Mouse (Mus musculus): ENCODE measurements around the gene Tigar. TPM values are rescaled to one million over a fixed set of nuclear protein-coding genes. Genes with fewer than 3 reads are reported as not detected.

Gene Tigar
- 3.1 to 8.6 TPM (median 4.5 TPM) in 3 replicates for total RNA-seq (2017)

- peak; percentile 95 for ATAC-seq (replicated peaks; ENCODE audit: insufficient number of reproducible peaks, low FRiP score, low TSS enrichment, poor library complexity, severe bottlenecking)
These were observed at the start of gene Tigar for GRCm38 (mm10) chr6:127109402-127109930. Gene Tigar (minus strand): TSS chr6:127109557.

GRCm38 (mm10) chr6:127157321-127157720 lies 48.0 kb upstream of the Tigar start:
- ATAC-seq (replicated peaks; ENCODE audit: insufficient number of reproducible peaks, low FRiP score, low TSS enrichment, poor library complexity, severe bottlenecking): no peak

- ATAC-seq (replicated peaks; ENCODE audit: insufficient number of reproducible peaks, low FRiP score, low TSS enrichment, poor library complexity, severe bottlenecking): no peak
These were observed 46.1 kb upstream of the Tigar start for GRCm38 (mm10) chr6:127155468-127155867.

- no peak for ATAC-seq (replicated peaks; ENCODE audit: insufficient number of reproducible peaks, low FRiP score, low TSS enrichment, poor library complexity, severe bottlenecking)
These were observed 45.4 kb upstream of the Tigar start for GRCm38 (mm10) chr6:127154708-127155268.

GRCm38 (mm10) chr6:127153972-127154707 lies 44.8 kb upstream of the Tigar start:
- ATAC-seq (replicated peaks; ENCODE audit: insufficient number of reproducible peaks, low FRiP score, low TSS enrichment, poor library complexity, severe bottlenecking): no peak

- no peak for ATAC-seq (replicated peaks; ENCODE audit: insufficient number of reproducible peaks, low FRiP score, low TSS enrichment, poor library complexity, severe bottlenecking)
These were observed 44.0 kb upstream of the Tigar start for GRCm38 (mm10) chr6:127153296-127153800.

GRCm38 (mm10) chr6:127152106-127152951 lies 43.0 kb upstream of the Tigar start, which contains the start of gene Ccnd2:
Gene Ccnd2 (minus strand): TSS chr6:127152193.
- ATAC-seq (replicated peaks; ENCODE audit: insufficient number of reproducible peaks, low FRiP score, low TSS enrichment, poor library complexity, severe bottlenecking): no peak

GRCm38 (mm10) chr6:127151565-127152105 lies 42.3 kb upstream of the Tigar start:
- ATAC-seq (replicated peaks; ENCODE audit: insufficient number of reproducible peaks, low FRiP score, low TSS enrichment, poor library complexity, severe bottlenecking): no peak

- peak; percentile 50; the same call in 1 of the 2 replicates for ATAC-seq (replicated peaks; ENCODE audit: insufficient number of reproducible peaks, low FRiP score, low TSS enrichment, poor library complexity, severe bottlenecking)
These were observed 41.6 kb upstream of the Tigar start for GRCm38 (mm10) chr6:127150663-127151564.

- ATAC-seq (replicated peaks; ENCODE audit: insufficient number of reproducible peaks, low FRiP score, low TSS enrichment, poor library complexity, severe bottlenecking): no peak
These were observed 40.7 kb upstream of the Tigar start for GRCm38 (mm10) chr6:127149944-127150662.

GRCm38 (mm10) chr6:127149303-127149943 lies 40.1 kb upstream of the Tigar start:
- ATAC-seq (replicated peaks; ENCODE audit: insufficient number of reproducible peaks, low FRiP score, low TSS enrichment, poor library complexity, severe bottlenecking): no peak

- ATAC-seq (replicated peaks; ENCODE audit: insufficient number of reproducible peaks, low FRiP score, low TSS enrichment, poor library complexity, severe bottlenecking): no peak
These were observed 39.4 kb upstream of the Tigar start for GRCm38 (mm10) chr6:127148526-127149302.

- ATAC-seq (replicated peaks; ENCODE audit: insufficient number of reproducible peaks, low FRiP score, low TSS enrichment, poor library complexity, severe bottlenecking): peak; percentile 49; the same call in 1 of the 2 replicates
These were observed 38.3 kb upstream of the Tigar start for GRCm38 (mm10) chr6:127147665-127148064.

- no peak for ATAC-seq (replicated peaks; ENCODE audit: insufficient number of reproducible peaks, low FRiP score, low TSS enrichment, poor library complexity, severe bottlenecking)
These were observed 37.1 kb upstream of the Tigar start for GRCm38 (mm10) chr6:127146322-127146947.

GRCm38 (mm10) chr6:127145464-127146190 lies 36.3 kb upstream of the Tigar start:
- ATAC-seq (replicated peaks; ENCODE audit: insufficient number of reproducible peaks, low FRiP score, low TSS enrichment, poor library complexity, severe bottlenecking): no peak
